Mouse (Mus musculus) retina, postnatal 1 day (tissue): Measurements from ENCODE around the gene Gpr27.

ENCODE experiments used
- DNase-seq: peaks from one replicate; pipeline ENCODE4 v3.0.0-alpha.2; 2012

The Gpr27 gene

DNA sequence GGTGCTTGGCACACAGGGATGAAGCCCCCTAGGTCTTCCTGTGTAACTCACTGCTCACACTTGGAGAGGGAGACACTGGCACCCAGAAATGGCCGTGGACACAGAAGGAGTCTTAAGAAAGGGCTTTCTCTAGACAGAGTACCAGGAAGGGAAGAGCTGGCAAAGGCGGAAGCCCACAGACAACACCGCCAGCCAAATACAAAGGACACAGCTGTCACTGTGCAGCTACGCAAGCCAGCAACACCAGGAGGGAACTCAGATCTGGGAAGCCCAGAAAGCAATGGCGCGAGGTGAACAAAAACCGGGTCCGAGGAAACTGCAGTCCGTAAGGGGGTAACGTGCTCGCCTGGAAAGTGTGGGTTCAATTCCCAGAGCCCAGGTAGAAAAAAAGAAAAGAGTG lies 14.4 kb upstream of the Gpr27 start:
- no peak for DNase-seq

DNA sequence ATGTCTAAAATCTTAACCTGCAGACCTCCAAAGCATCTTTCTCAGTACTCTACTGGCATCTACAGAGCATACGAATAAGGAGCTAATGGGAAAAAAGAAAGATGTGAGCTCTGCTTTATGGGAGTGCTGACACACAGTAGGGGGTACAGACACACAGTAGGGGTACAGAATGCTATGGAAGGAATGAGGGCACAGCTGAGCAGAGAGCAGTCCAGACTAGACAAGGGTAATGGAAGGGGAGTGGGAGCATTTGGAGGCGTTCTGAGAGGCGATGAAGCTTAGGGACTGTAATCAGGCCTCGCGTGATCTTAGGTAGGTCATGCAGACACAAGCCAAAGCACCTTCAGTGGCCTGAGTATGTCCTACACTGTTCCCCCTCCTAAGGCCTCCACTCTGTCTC lies 8.5 kb upstream of the Gpr27 start:
- no peak for DNase-seq

DNA sequence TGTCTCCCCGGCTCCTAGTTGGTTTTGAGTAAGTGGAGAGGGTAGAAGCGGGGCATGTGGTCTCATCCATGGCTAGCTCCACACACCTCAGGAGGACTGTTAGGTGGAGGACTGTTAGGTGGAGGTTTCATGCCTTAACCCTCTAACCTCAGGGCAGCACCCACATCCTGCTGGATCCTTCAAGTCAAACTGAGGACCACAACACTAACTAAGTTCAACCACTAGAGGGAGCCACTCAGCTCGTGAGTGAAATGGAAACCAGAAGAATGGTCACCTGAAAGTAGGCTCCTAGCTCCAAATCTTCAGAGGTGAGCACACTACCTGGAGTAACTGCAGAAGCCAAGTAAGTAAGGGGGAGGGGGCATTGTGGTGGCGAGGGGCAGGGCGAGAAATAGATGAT lies 7.6 kb upstream of the Gpr27 start:
- DNase-seq = peak; percentile 49

DNA sequence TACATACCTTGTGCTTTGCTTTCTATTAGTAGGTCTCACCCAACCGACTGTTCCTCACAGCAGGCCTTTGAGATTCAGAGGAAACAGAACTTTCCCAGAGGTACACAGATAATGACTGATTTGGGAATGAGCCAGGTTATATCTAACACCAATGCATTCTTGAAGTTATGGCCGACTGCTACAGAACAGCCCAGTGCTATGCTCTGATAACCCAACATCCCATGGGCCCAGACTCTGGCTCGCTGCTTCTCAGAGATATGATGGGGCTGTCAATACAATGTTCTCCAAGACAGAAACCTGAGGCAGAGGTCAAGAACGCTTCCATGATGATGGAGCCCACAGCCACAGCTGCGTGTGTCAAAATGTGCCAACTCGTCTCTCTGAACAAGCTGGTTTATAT lies 4.0 kb upstream of the Gpr27 start:
- no peak for DNase-seq

DNA sequence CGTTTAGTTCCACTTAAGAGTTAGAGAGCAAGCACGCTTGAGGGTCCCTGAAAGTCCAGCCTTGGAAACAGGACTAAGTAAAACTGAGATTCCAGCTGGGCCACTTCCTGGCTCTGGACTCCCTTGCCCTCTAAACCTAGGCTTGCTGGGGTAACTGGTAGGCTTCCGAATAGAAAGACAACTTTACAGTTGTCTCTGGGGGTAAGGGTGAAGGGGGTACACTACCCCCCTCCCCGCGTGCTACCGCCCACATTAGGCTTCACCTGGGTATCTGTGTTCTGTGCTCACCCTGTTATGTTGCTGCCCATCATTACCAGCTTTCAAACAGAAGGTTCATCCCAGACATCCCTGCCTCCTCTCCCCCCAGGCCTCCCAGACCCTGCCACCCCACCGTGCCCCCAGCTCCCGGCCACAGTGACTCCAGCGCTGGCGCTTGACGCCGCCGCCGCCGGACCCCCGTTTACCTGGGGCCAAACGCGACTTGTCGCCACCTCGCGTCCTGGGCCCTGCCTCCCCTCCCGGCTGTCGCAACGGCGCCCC lies 743 bp upstream of the Gpr27 start:
- DNase-seq = no peak

DNA sequence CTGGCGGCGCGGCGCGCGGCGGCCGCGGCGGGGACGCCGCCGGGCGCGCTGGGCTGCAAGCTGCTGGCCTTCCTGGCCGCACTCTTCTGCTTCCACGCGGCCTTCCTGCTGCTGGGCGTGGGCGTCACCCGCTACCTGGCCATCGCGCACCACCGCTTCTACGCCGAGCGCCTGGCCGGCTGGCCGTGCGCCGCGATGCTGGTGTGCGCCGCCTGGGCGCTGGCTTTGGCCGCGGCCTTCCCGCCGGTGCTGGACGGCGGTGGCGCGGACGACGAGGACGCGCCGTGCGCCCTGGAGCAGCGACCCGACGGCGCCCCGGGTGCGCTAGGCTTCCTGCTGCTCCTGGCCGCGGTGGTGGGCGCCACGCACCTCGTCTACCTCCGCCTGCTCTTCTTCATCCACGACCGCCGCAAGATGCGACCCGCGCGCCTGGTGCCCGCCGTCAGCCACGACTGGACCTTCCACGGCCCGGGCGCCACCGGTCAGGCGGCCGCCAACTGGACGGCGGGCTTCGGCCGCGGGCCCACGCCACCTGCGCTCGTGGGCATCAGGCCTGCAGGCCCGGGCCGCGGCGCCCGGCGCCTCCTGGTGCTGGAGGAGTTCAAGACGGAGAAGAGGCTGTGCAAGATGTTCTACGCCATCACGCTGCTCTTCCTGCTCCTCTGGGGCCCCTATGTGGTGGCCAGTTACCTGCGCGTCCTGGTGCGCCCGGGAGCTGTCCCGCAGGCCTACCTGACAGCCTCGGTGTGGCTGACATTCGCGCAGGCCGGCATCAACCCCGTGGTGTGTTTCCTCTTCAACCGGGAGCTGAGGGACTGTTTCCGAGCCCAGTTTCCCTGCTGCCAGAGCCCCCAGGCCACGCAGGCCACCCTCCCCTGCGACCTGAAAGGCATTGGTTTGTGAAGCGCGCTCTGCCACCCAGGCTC lies 700 bp downstream of the Gpr27 start:
- no peak for DNase-seq

DNA sequence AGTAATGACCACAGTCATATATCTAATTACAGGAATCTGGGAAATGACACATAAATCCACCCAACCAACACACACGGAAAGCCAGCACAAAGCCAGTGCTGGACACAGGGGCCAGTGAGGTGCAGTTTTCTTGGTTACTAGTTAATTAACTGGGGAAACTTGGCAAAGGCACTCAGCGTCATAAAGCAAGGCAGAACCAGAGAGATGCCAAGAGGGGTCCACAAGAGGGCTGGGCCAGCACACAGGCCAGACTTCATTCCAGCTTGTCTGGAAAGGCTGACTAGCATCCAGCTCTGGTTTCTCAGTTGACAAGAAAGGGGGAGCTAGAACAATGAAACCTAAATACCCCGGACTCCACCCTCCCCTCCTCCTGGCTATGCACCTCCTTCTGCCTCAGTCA lies 8.0 kb downstream of the Gpr27 start:
- no peak for DNase-seq

DNA sequence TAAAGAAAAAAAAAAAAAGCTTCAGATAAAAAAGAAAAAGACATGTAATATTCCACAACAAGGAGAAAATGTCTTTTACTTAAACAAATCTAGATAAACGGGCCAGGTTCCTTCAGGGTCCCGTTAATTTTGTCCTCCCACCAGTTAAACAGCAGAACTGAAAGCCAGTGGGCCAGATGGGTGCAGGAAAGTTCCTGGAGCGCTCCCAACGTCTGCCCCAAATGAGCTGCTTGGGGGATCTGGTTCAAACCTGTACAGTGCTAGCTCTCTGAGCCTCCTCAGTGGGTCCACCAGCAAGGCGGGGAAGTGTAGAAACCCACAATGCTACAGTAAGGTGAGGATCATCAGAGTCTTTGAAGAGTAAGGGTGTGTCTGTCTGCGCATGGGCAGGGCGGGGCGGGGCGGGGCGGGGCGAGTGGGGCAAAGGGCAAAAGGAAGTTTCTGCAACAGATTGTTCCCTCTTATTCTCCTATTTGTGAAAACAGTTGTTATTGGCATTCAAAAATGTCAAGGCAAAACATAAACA lies 19.2 kb downstream of the Gpr27 start:
- no peak for DNase-seq

DNA sequence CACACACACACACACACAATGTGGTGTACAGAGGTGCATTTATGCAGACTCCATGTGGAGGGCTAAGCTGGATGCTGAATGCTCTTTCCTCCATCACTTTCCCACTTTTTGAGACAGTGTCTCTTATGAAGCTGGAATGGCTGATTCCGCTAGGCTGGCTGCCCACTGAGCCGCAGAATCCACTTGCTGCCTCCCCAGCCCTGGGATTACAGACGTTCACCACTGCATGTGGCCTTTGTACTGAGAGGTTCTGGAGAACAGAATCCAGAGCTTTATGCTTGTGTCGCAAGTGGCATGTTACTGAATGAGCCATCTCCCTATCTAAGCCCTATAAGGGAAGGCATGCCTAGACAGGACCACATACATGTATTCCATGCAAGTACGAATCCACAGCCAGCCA lies 20.8 kb downstream of the Gpr27 start:
- no peak for DNase-seq

DNA sequence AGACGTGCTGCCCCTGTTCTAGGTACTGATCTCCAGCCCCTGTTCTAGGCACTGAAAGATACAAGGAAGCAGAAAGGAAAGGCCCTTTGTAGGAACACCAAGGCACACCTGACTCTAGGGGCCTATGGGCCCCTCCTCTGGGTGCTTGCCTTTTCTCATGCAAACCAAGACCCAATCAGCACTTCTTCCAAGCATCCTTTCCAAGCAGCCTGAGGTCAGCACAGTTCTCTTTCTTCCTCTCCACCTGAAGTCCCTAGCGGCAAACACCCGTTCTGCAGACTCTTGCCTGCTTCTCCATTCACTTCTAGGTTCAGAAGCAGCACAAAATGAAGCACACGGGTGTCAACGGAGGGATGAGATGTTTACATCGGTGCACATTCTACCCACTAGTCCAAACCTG lies 22.7 kb downstream of the Gpr27 start:
- DNase-seq = no peak

DNA sequence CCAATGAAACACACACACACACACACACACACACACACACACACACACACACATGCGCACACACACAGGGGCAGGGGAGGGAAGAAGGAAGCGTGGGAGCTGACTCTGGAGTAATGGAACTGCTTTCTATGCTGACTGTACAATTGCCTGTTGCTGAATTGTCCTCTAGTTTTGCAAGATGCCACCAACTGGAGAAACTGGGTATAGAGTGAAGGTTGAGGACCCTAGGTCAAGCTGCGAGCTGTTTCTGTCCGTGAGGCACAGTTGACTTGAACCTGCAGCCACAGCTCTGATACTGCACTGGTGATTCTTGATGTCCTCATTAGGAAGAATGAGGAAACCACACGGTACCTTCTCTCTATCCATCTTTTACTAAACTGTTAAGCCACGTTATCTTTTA lies 23.4 kb downstream of the Gpr27 start:
- no peak for DNase-seq

DNA sequence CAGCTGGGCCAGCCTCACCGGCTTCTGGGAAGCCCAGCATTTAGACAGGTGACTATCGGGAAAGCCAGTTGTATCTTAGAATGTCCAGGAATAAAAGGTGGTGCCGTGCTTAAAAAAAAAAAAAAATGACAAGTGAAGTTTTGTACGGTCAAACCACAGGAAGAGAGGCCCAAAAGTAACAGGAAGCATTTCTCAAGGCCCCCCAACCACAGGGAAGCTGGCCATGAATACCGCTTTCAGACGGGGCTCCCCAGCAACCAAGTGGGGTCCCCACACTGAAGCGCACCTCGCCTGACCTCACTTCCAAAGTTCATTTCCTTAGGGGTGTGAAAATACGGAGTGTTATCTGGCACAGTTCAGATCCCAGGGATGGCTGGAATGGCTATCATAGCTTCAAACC lies 28.6 kb downstream of the Gpr27 start:
- no peak for DNase-seq

DNA sequence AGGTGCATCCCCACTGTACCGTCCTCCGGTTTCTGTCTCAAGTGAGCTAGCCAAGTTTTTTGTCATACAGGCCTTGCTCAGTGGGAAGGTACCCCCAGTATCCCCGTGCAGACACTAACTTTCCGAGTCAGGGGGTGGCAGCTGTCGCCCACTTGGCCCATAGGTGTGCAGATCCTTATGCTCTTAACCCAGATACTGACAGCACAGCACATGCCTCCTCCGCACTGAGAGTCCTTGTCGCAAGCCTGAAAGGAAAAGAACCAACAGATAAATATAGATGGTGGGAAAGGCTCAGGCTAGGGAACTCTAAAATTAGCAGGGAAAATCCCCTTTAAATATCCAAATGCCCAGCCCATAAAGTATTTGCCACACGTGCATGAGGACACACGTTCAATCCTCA lies 29.9 kb downstream of the Gpr27 start:
- no peak for DNase-seq

DNA sequence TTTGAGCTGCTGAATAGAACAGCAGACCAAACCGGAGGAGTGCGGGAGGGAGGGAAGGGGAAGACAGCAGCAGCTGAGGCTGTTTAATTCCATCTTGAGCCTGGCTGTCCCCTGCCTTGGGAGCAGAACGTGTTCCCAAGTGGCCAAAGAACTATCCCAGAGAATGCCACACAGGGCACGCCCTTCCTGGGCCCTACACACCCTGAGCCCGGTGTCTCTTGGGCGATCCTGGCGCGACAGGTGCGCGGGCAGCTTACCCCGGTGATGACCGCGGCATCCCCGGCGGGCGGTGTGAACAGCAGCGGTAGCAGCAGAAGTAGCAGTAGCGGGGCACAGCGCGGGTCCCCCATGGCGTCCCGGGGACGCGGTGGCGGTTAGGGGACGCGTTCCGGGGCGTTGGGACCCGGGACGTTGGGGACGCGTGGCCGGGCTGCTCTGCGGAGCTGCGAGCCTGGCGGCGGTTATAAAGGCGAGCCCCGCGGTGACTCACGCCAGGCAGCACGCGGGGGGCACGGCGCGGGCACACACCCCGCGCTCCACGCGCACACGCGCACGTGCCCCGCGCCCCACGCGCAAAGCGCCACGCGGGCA lies 33.6 kb downstream of the Gpr27 start, which contains the start of gene Prok2:
Gene Prok2, minus strand, starts transcription at position 422 of the 591 bp plus-strand sequence.
- peak; percentile 41 for DNase-seq

DNA sequence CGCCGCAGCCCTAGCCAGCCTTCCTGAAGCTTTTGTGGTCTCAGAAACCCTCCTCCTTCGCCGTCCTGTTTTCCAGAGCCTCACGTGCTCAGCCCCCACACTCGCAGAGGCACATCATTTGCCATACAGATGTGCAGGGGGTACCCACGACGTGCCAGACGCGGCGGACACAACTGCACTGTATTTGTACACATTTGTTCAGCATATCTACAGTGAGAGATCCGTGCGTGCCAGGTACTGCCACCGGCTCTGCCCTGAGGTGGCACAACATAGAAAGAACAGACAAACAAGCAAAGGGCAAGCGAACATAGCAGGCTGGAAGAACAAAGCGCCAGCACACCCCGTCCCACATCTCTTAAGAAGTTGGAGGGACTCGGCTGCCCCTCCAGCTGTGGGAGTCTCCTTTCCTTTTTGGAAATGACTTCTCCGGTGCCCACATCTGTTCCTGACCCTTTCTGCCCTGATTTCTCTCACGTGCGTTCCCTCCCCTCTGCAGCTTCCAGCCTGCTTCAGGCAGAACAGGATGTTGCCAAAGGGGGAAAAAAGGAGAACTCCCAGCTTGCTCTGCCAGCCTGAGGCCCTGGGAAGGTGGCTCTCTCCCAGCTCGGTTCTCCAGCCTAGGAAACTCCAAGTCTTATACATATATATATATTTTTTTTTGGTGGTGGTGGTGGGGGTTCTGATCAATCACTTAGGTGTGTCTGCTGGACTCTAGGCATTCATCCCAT lies 34.3 kb downstream of the Gpr27 start:
- peak; percentile 45 for DNase-seq

DNA sequence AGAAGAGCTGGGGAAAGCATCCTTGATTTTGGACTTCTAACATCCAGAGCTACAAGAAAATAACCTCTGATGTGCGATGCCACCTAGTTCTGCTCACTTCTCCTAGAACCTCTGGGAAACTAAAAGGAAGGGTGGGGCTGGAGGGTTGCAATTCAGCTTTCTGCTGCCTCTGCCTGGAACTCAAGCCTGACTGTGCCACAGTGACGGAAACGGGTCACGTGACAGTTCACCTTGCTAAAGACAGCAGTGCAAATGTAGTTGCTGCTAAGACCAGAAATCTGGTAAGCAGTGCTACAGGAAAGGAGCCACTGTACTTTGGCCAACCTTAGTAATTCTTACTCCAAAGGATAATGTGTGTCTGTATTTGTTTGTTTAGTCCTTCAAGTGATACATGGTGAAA lies 37.4 kb downstream of the Gpr27 start:
- no peak for DNase-seq

DNA sequence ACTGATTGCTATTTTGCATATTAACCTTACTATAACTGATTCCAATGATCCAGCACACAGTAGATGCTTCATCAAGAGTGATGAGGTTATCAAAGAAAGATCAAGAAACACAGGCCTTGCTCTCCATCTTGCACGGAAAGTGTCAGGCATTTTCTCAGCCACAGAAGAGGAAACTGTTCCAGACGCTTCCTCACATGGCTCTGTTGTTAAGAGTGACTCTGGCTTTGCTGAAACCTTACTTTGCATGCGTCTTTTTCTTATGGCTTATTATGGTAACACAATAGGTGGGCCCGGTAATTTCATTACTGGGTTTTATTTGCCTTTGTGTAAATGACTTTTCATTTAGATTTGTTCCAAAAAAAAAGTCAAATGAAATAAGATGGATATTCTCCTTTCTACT lies 39.4 kb downstream of the Gpr27 start:
- no peak for DNase-seq

DNA sequence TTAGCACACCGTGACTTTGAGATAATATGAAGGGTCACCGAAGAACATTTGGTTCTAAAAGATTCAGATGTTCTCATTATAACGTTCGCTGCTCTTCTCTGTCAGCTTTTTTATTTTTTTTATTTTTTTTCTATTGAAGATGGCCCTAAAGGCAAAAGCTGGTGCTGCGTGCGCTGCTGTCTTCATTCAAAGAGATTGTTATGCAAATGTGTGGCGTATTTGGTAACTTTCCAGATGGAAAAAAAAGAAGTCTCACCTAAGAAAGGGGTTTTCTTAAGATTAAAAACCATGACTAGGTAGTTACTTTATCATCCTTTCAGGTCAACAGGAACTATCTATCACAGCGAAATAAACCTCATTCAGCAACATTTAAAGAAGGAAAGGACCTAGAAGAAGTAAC lies 40.2 kb downstream of the Gpr27 start:
- DNase-seq = no peak

DNA sequence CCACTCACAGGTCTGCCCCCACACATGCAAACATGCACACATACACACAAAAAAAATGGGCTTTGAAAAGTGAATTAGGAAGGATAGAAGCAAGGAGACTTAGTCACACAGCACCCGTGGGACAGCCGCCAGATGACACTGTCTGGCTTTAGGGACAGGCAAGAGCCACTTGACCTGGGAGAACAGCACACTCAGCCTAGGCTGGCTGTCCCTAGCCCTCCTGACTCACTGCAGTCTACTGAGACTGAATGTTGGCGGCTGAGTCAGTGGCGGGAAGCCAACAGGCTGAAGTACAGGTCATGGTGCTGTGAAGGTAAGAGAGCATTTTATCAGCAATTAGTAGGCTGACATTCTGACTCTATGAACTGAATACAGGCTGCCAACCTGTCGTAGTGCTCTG lies 42.2 kb downstream of the Gpr27 start:
- no peak for DNase-seq

DNA sequence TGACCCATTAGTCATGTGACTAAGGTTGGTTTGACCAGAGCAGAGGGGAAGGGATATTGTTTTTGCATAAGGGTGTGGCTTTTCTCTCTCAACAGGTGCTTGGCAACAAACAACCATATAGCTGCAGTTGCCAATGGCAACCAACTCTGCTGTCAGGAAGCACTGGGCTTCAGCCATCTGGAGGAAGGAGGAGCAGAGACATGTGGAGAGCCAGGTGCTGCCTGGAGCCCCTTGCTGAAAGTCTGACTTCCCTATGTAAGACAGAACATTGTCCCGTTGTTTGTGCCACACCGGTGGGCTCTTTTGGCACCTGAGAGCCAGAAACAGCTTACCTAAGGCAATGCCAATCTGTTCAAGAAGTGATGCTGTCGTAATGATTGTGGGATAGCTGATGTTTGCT lies 50.4 kb downstream of the Gpr27 start:
- no peak for DNase-seq
